Mouse (Mus musculus) embryonic stem cell, embryonic (primary cell): ENCODE measurements around the gene Irgm1.
"Not testable (repeated sequence)": the region's sequence is repeated elsewhere in the genome, so short reads cannot be mapped to it uniquely, and the experiment has no call there.

ENCODE experiments used
- CTCF ChIA-PET, 4 experiments: fragments of 300-600 bp in 2 of 4; fragments of 350-600 bp in 2 of 4; sonication (Branson Sonifier 250); formaldehyde crosslinking; loops; one replicate each; lab custom pipeline; 2022; ENCODE audit warnings: inconsistent platforms in 2 of 4; lab: Charles Lee
- POLR2A ChIA-PET, 4 experiments: fragments of 300-600 bp in 2 of 4; fragments of 350-600 bp in 2 of 4; sonication (Branson Sonifier 250); formaldehyde crosslinking; loops; one replicate each; lab custom pipeline; 2022; ENCODE audit warnings: antibody characterized with exemption in 4 of 4, inconsistent platforms in 1 of 4; lab: Charles Lee

Gene Irgm1

DNA sequence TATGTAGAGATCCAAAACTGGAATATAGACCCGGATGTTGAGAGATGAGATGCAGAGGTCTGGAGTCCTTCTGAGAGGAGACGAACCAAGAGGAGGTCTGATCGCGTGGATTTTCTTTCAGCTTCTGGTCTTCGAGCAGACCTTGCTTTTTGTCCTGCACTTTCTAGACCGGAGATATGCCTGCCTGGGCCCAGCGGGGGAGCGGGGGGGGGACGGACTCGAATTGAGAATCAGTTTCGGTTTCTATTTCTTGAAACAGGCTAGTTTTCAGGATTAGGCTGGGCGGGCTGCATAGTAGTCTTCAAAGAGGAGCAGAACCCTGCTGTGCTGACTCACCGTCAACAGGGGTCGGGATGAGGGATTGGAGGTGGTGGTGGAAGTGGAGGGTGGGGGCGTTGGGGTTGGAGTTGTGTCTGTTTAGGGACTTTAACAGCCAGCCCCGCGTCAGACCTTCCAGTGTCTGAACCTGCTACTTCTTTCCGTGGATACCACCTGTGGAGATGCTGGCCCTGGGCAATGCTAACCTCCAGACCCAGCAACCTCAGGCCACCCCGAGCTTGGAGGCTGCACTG lies at the start of gene Irgm1:
TSS of gene Irgm1 (minus strand) at position 483 of the 572 bp plus-strand sequence.
- POLR2A ChIA-PET: interaction anchor here in 1 of 4 experiments (0.6 to 1.2 kb wide), 2 partner anchors 72 to 229 kb away, joined by 3 to 4 read pairs; partner anchors contain the start of gene Rack1
- CTCF ChIA-PET: interaction anchor here (0.6 to 1.6 kb wide), 13 partner anchors 11 to 1284 kb away, joined by 3 to 8 read pairs (median 4); no protein-coding TSS in a partner anchor

DNA sequence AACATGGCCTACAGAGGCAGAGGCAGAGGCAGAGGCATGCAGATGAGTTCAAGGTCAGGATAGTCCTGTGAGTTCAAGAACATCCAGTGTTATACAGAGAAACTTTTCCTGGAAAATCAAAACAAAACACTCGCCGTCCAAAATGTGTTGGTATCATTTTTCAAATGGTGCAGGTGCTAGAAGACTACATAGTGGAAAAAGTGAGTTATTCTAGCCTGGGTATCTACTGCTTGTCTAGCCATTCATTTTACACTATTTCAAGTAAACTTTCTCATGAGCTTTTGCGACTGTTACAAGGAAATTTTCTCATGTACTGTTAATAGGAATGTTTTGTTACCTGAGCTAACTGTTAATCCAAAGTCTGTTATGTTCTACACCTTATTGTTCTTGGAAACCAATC lies 46.9 kb upstream of the Irgm1 start:
- ChIA-PET CTCF (no interaction called here), POLR2A (interaction anchor here in 1 of 4 experiments (0.6 kb wide), 1 partner anchor 146 kb away, joined by 3 read pairs; no protein-coding TSS in a partner anchor)

DNA sequence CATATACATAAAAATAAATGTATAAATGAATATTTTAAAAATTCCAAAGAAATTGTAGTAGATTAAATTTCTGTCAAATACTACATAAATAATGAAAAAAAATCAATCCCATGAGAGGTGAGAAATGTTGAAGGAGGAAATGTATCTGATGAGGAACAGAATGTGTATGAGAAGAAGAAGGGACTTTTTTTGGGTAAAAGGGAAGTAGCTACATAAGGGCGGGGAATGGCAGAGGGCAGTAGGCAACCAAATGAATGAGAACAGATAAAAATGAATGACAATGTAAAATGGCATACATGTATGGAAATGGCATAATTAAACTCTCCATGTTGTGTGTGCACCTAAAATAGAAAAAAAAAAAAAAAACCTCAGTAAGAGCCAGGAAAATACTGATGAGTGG lies 42.1 kb upstream of the Irgm1 start:
- ChIA-PET POLR2A (no interaction called here), CTCF (no interaction called here)

DNA sequence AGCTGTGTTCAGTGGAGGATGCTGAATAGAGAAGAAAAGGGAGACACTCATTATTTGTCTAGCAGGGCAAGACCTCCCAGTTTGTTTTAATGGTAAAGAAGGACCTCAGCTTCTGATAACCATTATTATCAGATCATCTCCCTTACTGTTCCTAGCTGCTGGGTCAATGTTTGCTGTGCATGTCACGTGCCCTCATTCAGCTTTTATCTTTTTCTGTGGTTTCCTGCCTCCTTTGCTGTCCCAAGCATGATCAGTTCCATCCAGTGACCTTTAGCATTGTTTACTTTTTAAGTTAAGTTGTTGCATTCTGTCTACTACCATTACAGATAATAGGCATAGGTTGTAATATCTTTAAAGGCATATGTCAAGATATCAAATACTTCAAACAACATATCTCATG lies 37.0 kb upstream of the Irgm1 start:
- ChIA-PET POLR2A (no interaction called here), CTCF (no interaction called here)

DNA sequence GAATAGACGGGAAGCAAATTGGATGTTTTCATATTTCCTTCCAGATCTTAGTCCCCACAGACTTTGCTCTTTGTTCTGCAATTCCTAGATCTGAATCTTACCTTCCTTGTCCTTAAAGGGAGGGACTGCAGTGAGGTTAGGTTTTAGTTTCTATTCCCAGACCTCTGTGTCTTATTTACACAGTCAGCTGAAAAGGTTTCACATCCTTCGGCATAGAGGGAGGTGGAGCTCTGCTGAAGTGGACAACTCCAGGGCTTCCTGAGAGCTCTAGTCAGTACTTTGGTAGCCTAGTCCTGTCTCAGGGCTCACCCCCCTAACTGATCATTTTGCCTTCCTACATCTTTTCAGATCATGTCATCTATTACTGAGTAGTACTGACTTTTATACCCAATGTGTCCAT lies 30.5 kb upstream of the Irgm1 start, which contains the start of gene Gm5431:
TSS of gene Gm5431 (minus strand) at position 194 of the 400 bp plus-strand sequence.
- POLR2A ChIA-PET: no interaction called here
- CTCF ChIA-PET: no interaction called here

DNA sequence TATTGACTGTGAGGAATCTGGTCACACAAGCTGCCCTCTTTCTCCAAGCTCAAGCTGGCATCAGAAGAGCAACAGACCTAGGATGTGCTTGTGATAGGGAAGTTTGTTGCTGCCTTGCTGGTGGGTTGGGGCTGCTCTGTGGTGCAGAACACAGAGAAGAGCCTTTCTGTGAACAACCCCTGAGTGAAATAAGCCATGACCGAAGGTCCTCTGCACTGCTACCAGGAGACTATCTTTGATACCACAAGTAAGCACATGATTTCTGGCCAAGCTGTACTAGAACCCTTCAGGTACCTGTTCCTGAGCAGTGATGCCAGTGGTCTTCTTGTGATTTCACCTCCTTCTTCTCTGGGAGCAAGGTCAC lies 30.1 kb upstream of the Irgm1 start:
- CTCF ChIA-PET, POLR2A ChIA-PET: not testable (repeated sequence)

DNA sequence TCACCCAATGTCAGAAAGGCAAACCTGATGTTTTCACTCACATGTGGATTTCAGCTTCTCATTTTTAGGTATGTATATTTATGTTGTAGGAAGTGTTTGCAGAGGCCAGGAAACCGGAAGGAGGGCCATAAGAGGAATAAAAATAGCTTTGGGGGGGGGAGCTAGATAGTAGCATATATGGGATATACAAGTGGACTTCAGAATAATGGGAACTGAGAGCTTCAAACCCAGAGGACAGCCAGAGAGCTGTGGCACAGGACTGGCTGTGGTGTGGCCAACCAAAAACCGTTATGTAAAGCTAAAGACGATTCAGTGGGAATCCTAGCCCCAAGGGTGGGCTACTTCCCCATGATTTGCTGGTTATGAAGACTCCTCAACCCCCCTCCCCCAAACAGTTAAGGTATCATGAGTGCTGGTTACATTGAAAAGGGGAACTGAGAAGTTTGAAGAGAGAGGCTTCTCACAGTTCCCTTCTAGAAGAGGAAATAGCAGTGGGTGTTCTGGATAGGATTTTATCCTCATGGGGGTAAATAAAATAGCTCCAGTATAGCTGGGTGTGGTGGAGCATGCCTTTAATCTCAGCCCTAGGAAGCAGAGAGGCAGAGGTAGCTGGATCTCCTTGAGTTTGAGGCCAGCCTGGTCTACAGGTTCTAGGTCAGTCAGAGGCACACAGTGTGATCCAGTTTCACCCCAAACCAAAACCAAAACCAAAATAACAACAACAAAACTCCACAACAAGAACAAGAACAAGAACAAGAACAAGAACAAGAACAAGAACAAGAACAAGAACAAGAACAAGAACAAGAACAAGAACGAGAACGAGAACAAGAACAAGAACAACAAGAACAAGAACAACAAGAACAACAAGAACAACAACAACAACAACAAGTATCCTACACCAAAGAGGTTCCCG lies 29.4 kb upstream of the Irgm1 start:
- POLR2A ChIA-PET, CTCF ChIA-PET: not testable (repeated sequence)

DNA sequence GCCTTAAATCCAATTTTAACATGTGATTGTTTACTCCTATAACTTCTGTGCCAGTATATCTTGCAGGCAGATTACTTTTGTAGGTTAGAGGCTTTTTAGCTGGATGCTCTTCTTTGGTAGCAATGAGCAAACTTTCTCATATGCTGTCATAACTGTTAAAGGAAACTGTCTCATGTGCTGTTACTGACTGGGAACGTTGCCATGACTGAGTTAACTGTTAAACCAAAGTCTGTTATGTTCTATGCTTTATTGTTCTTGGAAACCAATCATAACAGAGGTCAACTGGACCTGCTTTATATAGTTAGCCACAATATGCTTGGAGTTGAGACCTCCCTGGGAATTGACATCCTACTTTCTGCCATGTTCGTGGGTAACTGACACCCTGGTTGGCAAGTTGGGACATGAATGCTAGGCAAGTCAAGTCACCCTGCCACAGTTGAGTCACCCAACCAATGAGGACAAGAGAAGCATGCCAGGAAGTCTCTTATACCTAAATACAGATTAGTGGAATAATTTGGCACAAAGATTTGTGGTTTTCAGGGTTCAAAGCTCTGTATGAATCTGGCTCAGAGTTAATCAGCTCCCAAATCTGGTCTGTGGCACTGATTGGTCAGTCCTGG lies 27.4 kb upstream of the Irgm1 start:
- ChIA-PET CTCF (no interaction called here), POLR2A (no interaction called here)

DNA sequence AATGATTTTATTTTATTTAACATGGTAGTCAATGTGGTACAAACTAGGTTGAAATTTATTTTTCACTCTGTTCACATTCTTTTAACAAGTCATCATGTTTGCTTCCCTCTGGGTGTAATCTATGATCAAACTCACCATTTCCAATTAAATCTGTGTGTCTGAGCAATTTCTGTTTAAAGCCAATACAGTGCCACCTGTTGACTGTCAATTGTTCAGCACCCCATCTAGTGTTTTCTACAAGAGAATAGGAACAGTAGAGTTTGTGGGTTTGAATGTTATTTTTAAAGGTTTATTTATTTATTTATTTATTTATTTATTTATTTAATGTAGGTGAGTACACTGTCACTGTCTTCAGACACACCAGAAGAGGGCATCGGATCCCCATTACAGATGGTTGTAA lies 5.2 kb upstream of the Irgm1 start:
- CTCF ChIA-PET: interaction anchor here in 1 of 4 experiments (0.8 kb wide), 1 partner anchor 231 kb away, joined by 4 read pairs; no protein-coding TSS in a partner anchor
- POLR2A ChIA-PET: no interaction called here

DNA sequence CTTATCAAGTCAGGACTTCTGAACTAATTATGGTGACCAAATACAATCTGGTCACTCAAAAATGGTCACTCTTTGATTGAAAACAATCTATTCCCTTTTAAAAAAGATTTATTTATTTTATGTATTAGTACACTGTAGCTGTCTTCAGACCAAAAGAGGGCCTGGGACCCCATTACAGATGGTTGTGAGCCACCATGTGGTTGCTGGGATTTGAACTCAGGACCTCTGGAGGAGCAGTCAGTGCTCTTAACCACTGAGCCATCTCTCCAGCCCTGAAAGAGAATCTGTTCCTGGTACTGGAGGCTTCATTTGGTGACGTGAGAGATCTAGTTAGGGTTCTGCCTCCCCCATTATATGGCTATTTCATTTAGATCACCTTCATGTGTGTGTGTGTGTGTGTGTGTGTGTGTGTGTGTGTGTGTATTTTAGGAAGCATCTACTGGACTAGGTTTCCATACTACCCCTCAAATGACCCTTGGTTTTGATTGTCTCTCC lies 3.9 kb upstream of the Irgm1 start:
- ChIA-PET POLR2A (interaction anchor here in 1 of 4 experiments (0.8 kb wide), 1 partner anchor 1468 kb away, joined by 5 read pairs; no protein-coding TSS in a partner anchor), CTCF (interaction anchor here in 3 of 4 experiments (0.6 to 1.8 kb wide), 13 partner anchors 11 to 923 kb away, joined by 3 to 19 read pairs (median 3); no protein-coding TSS in a partner anchor)

DNA sequence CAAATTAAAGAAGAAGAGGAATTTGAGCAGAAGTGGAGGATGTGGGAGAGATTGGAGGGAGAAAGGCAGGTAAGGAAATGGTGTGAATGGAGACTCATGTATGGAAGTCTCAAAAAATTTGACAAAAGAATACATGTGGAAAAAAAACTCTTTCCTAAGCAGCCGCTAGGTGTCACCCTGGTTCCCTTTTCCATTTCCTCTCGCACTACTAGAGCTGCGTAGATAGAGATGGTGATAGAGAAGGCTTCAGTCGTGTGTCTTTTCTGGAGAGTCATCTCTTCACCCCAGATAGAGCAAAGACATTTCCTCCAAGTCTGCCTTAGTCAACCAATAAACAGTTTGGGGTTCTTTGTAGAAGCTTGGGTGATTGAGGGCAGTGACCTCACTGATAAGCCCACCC lies 3.0 kb upstream of the Irgm1 start:
- ChIA-PET CTCF (interaction anchor here (0.6 to 1.8 kb wide), 22 partner anchors 11 to 536 kb away, joined by 3 to 19 read pairs (median 3); no protein-coding TSS in a partner anchor), POLR2A (interaction anchor here in 2 of 4 experiments (0.7 to 0.8 kb wide), 2 partner anchors 74 to 1469 kb away, joined by 3 to 5 read pairs; partner anchors contain the start of gene Rack1 (in 1 of the 2))

DNA sequence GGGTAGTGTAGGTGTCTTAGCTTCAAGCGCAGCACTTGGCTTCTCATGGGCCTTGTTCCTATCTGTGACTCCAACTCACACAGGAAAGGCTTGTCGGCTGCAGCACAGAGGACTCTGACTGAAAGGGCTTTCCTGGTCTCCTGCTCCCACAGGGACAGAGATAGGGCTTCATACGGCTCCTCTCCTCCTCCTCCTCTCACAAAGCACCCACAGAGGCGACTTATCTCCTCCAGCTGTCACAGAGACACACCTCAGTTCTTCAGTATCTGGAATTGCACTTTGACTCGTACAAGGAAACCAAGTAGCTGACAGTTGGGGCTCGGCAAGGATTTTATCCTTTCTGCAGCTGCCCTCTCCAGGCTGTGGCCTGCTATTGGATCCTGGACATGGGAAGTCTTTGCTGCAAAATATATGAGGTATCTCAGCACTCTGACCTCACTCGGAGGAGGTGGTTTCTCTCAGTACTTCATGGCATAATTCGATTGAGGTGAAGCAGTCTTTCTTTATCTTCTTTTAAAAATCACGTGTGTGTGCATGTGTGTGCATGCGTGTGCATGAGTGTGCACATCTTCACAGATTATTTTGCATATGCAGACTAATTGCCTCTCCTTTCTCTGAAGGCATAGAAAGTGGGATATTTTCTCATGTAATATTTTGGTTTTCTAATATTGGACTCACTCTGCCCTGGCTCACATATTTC lies 2.3 kb upstream of the Irgm1 start:
- CTCF ChIA-PET: interaction anchor here in 3 of 4 experiments (0.6 to 1.8 kb wide), 7 partner anchors 19 to 537 kb away, joined by 3 to 19 read pairs (median 4); no protein-coding TSS in a partner anchor
- POLR2A ChIA-PET: no interaction called here

DNA sequence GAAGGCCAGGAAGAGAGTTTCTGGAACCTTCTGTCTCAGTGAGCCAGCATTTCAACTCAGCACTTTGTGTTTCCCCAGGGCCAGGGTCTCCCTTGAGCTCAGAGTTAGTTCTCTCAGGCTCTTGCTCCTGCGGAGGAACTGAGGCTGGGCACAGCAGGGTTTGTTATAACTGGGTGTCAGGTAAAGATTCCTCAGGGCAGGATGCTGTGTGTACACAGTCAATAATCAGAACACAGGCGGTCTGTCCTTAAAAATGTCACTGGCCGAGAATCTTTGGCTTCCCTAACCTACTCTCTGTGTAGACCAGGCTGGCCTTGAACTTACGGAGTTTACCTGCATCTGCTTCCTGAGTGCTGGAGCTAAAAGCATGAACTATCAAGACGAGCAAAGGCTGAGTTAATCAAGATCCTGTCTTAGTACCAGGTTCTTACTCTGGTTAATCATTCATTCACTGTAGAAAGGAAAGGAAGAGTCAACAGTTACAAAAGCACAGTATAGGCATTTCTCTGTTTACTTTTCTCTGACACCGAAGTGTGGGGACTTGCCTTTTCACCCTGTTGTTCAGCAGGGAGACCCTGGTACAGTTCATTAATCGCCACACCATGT lies 1.3 kb upstream of the Irgm1 start:
- ChIA-PET POLR2A (interaction anchor here in 2 of 4 experiments (0.5 to 1.2 kb wide), 4 partner anchors 7 to 228 kb away, joined by 3 read pairs; partner anchors contain the start of gene Rack1 (in 1 of the 2)), CTCF (interaction anchor here in 2 of 4 experiments (0.9 to 1.5 kb wide), 5 partner anchors 14 to 236 kb away, joined by 3 to 4 read pairs (median 3); no protein-coding TSS in a partner anchor)

DNA sequence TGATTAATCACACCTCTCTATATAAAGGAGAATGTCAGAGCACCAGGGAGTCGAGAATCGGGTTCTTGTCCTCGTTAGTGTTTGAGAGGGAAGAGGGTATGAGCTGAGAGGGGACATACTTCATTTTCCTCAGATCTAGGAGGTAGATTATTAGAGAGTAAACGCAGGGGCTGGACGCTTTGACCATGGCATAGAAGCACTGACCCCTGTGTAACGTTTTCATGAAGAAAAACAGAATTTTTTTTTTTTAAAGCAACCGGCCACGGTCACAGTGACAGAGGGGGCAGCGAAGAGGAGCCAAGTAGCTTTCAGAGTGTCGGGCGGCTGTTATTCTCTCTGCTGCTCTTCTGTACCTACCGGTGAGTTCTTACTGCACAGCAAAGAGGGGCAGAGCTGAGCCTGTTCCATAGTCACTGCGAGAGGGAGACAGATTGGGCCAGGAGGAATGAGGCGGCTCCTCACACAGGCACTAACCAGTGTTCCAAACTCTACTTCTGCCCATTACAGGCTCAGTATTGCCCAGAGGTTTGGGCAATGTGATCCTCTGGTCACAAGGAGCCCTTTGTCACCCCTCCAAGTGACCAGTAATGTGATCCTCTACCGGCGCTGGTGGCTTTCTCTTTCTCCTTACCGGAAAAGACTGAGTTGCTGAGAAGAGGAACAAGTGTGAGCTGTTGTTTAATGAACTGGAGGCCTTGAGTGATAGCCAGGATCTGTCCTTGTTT lies 496 bp upstream of the Irgm1 start:
- ChIA-PET CTCF (interaction anchor here in 2 of 4 experiments (0.6 to 1.6 kb wide), 9 partner anchors 11 to 1284 kb away, joined by 3 to 4 read pairs (median 3); no protein-coding TSS in a partner anchor), POLR2A (interaction anchor here in 2 of 4 experiments (0.5 to 1.2 kb wide), 5 partner anchors 8 to 229 kb away, joined by 3 read pairs; partner anchors contain the start of gene Rack1 (in 1 of the 2))

DNA sequence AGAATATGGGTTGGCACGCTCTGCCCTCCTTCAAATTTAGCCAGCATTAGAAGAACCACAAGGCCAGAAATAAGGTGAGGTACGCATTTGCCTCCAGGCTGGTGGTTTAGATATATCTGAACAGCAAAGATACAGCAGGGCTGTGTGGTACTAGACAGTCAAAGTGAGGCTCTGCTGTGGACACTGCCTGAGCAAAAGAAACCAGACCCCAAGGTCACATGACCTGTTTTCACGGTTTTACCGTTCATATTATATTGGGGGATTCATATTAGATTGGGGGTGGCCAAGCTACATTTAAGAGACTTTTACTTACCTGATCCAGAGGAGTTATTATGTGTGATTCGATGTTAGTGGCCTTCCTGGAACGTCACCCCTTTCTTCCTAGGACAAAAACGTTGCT lies 702 bp downstream of the Irgm1 start:
- POLR2A ChIA-PET: interaction anchor here in 2 of 4 experiments (0.5 to 0.6 kb wide), 3 partner anchors 78 to 381 kb away, joined by 3 to 4 read pairs (median 3); no protein-coding TSS in a partner anchor

DNA sequence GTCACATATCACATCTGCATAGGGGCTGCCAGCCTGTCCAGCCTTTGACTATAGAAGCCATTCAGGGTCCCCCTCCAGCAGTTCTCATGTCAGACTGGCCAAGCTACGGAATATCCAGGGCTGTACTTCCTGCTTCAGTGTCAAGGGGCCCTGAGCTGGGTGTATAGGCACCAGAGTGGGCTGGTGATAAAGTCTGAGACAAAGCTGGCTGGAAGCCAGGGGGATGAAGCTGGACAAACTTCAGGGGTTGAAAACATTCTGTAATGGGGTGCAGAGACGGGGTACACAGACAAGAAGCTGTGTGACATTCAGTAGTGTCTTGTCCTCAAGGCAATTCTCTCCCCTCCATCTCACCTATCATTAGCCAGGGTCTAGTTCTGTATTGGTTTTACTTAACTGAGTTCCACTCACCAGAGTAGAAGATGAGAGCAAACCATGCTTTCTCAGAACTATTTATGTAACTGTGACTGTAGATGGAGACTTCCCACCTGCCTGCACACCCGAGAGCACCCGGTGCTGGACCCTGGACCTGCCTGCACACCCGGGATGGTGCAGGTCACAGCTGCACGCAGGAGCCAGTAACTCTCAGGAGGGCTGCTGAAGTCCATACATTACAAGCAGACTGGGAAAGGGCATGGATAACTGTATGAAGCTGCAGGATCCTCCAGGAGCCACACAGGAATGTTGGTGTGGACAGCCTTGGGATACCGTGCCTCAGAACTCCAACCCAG lies 1.9 kb downstream of the Irgm1 start:
- CTCF ChIA-PET: interaction anchor here in 3 of 4 experiments (0.7 to 2.2 kb wide), 3 partner anchors 89 to 94 kb away, joined by 3 to 8 read pairs (median 7); no protein-coding TSS in a partner anchor

More for the DNA sequence above, 702 bp downstream of the Irgm1 start:
- CTCF ChIA-PET: interaction anchor here (0.6 to 1.6 kb wide), 8 partner anchors 12 to 642 kb away, joined by 3 to 8 read pairs (median 5); no protein-coding TSS in a partner anchor

More for the DNA sequence above, 1.9 kb downstream of the Irgm1 start:
- POLR2A ChIA-PET: no interaction called here
